Mouse (Mus musculus) spleen, postnatal 10 days (tissue): ENCODE data around the gene Gabrq.
A peak's percentile ranks its signal among the peaks of the same experiment; 100 is the strongest.

ENCODE experiments used
- DNase-seq, 2 experiments: peaks; one replicate each; pipeline ENCODE4 v3.0.0; 2021 to 2022; ENCODE audit warnings: low spot score in 2 of 2

Gabrq gene

GRCm38 (mm10) chrX:72824776-72825588 lies at the start of gene Gabrq:
Gabrq (plus strand) TSS chrX:72825178.
- peak in 1 of 2 experiments; percentile 10 for DNase-seq

GRCm38 (mm10) chrX:72788773-72789557 lies 36.0 kb upstream of the Gabrq start:
- no peak for DNase-seq

GRCm38 (mm10) chrX:72789558-72789871 lies 35.5 kb upstream of the Gabrq start:
- DNase-seq: no peak

- peak; percentile 34 to 61 for DNase-seq
Measured at GRCm38 (mm10) chrX:72819594-72819993, 5.4 kb upstream of the Gabrq start.

GRCm38 (mm10) chrX:72823310-72823709 lies 1.7 kb upstream of the Gabrq start:
- no peak for DNase-seq

- DNase-seq: no peak
Measured at GRCm38 (mm10) chrX:72825589-72825905, 569 bp downstream of the Gabrq start.
